Mouse (Mus musculus): ENCODE data around the gene Scn2a.
A peak's percentile ranks its signal among the peaks of the same experiment; 100 is the strongest.
"Not testable (repeated sequence)": the region's sequence is repeated elsewhere in the genome, so short reads cannot be mapped to it uniquely, and the experiment has no call there.

The Scn2a gene

GRCm38 (mm10) chr2:65700246-65700645, 79.7 kb downstream of the Scn2a start:
- no peak for DNase-seq (ENCODE audit: low spot score)

- no peak for DNase-seq (ENCODE audit: low spot score)
Observed at GRCm38 (mm10) chr2:65701175-65701574, 80.6 kb downstream of the Scn2a start.

GRCm38 (mm10) chr2:65722219-65722800, 101.7 kb downstream of the Scn2a start:
- no peak for DNase-seq (ENCODE audit: low spot score)

- DNase-seq (ENCODE audit: low spot score), result no peak
Observed at GRCm38 (mm10) chr2:65745400-65745799, 124.8 kb downstream of the Scn2a start.

GRCm38 (mm10) chr2:65782442-65782841, 161.9 kb downstream of the Scn2a start:
- no peak for DNase-seq (ENCODE audit: low spot score)

GRCm38 (mm10) chr2:65783392-65783791, 162.8 kb downstream of the Scn2a start:
- no peak for DNase-seq (ENCODE audit: low spot score)

- DNase-seq (ENCODE audit: low spot score), result no peak
Observed at GRCm38 (mm10) chr2:65792516-65792915, 171.9 kb downstream of the Scn2a start.

GRCm38 (mm10) chr2:65793593-65793992, 173.0 kb downstream of the Scn2a start:
- DNase-seq (ENCODE audit: low spot score), result no peak

- DNase-seq (ENCODE audit: low spot score), result peak; percentile 21
Observed at GRCm38 (mm10) chr2:65801054-65801709, 180.6 kb downstream of the Scn2a start.

- DNase-seq (ENCODE audit: low spot score), result no peak
Observed at GRCm38 (mm10) chr2:65806556-65806955, 186.0 kb downstream of the Scn2a start.

GRCm38 (mm10) chr2:65811203-65811602, 190.6 kb downstream of the Scn2a start:
- not testable (repeated sequence) for DNase-seq (ENCODE audit: low spot score)
